Comparison of ENCODE assay signal across 15 mouse cellular contexts in genomic region chr5:113346651-113347050, GRCm38 (mm10). TPM values are rescaled to one million over a fixed set of nuclear protein-coding genes. Genes with fewer than 3 reads are reported as not detected.
"Had no signal": no experiment of that assay in that cellular context is flagged by ENCODE, and none has a peak within 500 bp of the region (broad histone marks: within the 10 kb centered on the region; RNA-seq: fewer than 3 reads in every experiment).

No protein-coding gene starts in this region.

RNA-seq across cellular contexts. Expression of gene Aym1, which starts 10.4 kb away (rescaled TPM):
- polyA plus RNA-seq: liver, postnatal 0 days; lung, adult 2 months; lung, embryonic 15.5 days; lung, postnatal 0 days; macrophage; midbrain, embryonic 11.5 days; midbrain, embryonic 13.5 days; midbrain, embryonic 15.5 days; midbrain, postnatal 0 days; neural tube, embryonic 12.5 days; neural tube, embryonic 14.5 days; spleen, adult 2 months; stomach, embryonic 15.5 days; thymus, adult 2 months; urinary bladder, adult 2 months had no signal

RNA-seq across cellular contexts. Expression of gene Sgsm1, which starts 36.1 kb away (rescaled TPM):
- polyA plus RNA-seq: macrophage had no signal
